Mouse (Mus musculus) MEL (cell line): Measurements from ENCODE around the gene Naa38. TPM values are rescaled to one million over a fixed set of nuclear protein-coding genes. Genes with fewer than 3 reads are reported as not detected.

Source experiments
- DNase-seq: peaks from one replicate; pipeline ENCODE4 v3.0.0; 2011; ENCODE audit warnings: low read depth, low spot score
- H3K27ac ChIP-seq: 2 replicates; pipeline ENCODE4 v1.5.1; 2012; ENCODE audit warnings: low read depth, mild to moderate bottlenecking, control low read depth, low read length, moderate library complexity; ENCODE audit not compliant: control insufficient read depth
- H3K27me3 ChIP-seq, 2 experiments: fragments of 150-350 bp in 1 of 2; sonication (generic) in 1 of 2; 2 replicates each; pipeline ENCODE4 v1.6.1; 2012; ENCODE audit warnings: low read length in 2 of 2, mild to moderate bottlenecking in 2 of 2, improper control_type of control experiment in 1 of 2, moderate library complexity in 1 of 2; ENCODE audit not compliant: insufficient read depth in 2 of 2, control insufficient read depth in 1 of 2
- H3K36me3 ChIP-seq, 2 experiments: 2 replicates each; pipeline ENCODE4 v1.6.1; 2012 to 2014; ENCODE audit warnings: low read length in 2 of 2, improper control_type of control experiment in 1 of 2, inconsistent platforms in 1 of 2, mild to moderate bottlenecking in 1 of 2; ENCODE audit not compliant: insufficient read depth in 2 of 2, control insufficient read depth in 1 of 2
- H3K4me1 ChIP-seq, 2 experiments: fragments of 150-350 bp in 1 of 2; sonication (generic) in 1 of 2; 2 replicates each; pipeline ENCODE4 v1.6.1; 2012; ENCODE audit warnings: low read length in 2 of 2, improper control_type of control experiment in 1 of 2, mild to moderate bottlenecking in 1 of 2; ENCODE audit not compliant: insufficient read depth in 2 of 2, control insufficient read depth in 1 of 2
- H3K4me3 ChIP-seq, 2 experiments: fragments of 150-350 bp in 1 of 2; sonication (generic) in 1 of 2; 2 replicates each; pipeline ENCODE4 v1.5.1; 2012; ENCODE audit warnings: low read depth in 2 of 2, low read length in 2 of 2, mild to moderate bottlenecking in 2 of 2, moderate library complexity in 2 of 2, control low read depth in 1 of 2, improper control_type of control experiment in 1 of 2; ENCODE audit not compliant: control insufficient read depth in 1 of 2, insufficient read depth in 1 of 2
- H3K79me2 ChIP-seq: 2 replicates; pipeline ENCODE4 v1.6.1; 2012; ENCODE audit warnings: mild to moderate bottlenecking, low read length, moderate library complexity; ENCODE audit not compliant: control insufficient read depth, poor library complexity, insufficient read depth
- H3K9ac ChIP-seq: 2 replicates; pipeline ENCODE4 v1.6.1; 2012; ENCODE audit warnings: low read depth, mild to moderate bottlenecking, control low read depth, low read length, moderate library complexity; ENCODE audit not compliant: control insufficient read depth, poor library complexity, severe bottlenecking
- H3K9me3 ChIP-seq: fragments of 150-350 bp; sonication (generic); replicated peaks from 2 replicates; pipeline ENCODE4 v1.6.1; 2012; ENCODE audit warnings: mild to moderate bottlenecking, low read length, improper control_type of control experiment, moderate library complexity; ENCODE audit not compliant: insufficient read depth
- BHLHE40 ChIP-seq: IDR thresholded peaks from 2 replicates; pipeline ENCODE4 v1.6.1; 2012; ENCODE audit warnings: low read depth, mild to moderate bottlenecking, inconsistent platforms, low read length, improper control_type of control experiment, borderline replicate concordance
- CHD1 ChIP-seq: IDR thresholded peaks from 2 replicates; pipeline ENCODE4 v1.6.1; 2012; ENCODE audit warnings: low read depth, mild to moderate bottlenecking, inconsistent platforms, low read length, improper control_type of control experiment
- CTCF ChIP-seq, 3 experiments: IDR thresholded peaks in 2 of 3; conservative IDR thresholded peaks in 1 of 3; 2 replicates each; pipeline ENCODE4 v1.5.1; 2011 to 2012; ENCODE audit warnings: low read length in 3 of 3, low read depth in 2 of 3, mild to moderate bottlenecking in 2 of 3, improper control_type of control experiment in 1 of 3, inconsistent platforms in 1 of 3, mixed read lengths in 1 of 3, moderate library complexity in 1 of 3; ENCODE audit not compliant: control insufficient read depth in 1 of 3, insufficient read depth in 1 of 3, poor library complexity in 1 of 3, severe bottlenecking in 1 of 3
- E2F4 ChIP-seq: IDR thresholded peaks from 2 replicates; pipeline ENCODE4 v1.6.1; 2011; ENCODE audit warnings: low read depth, low read length, improper control_type of control experiment, borderline replicate concordance
- ELF1 ChIP-seq: IDR thresholded peaks from 2 replicates; pipeline ENCODE4 v1.6.1; 2014; ENCODE audit warnings: low read depth, mild to moderate bottlenecking, inconsistent platforms, low read length, improper control_type of control experiment, moderate library complexity
- EP300 ChIP-seq, 2 experiments: IDR thresholded peaks; 2 replicates each; pipeline ENCODE4 v1.6.1; 2011; ENCODE audit warnings: improper control_type of control experiment in 2 of 2, low read length in 2 of 2, low read depth in 1 of 2, mild to moderate bottlenecking in 1 of 2
- GABPA ChIP-seq: IDR thresholded peaks from 2 replicates; pipeline ENCODE4 v1.6.1; 2012; ENCODE audit warnings: low read depth, mild to moderate bottlenecking, inconsistent platforms, low read length, improper control_type of control experiment, moderate library complexity
- GATA1 ChIP-seq: IDR thresholded peaks from 2 replicates; pipeline ENCODE4 v1.6.1; 2011; ENCODE audit warnings: low read depth, low read length, improper control_type of control experiment
- KAT2A ChIP-seq: conservative IDR thresholded peaks from 2 replicates; pipeline ENCODE4 v1.6.1; 2012; ENCODE audit warnings: low read depth, low read length, improper control_type of control experiment, inconsistent platforms
- MAFK ChIP-seq: IDR thresholded peaks from 2 replicates; pipeline ENCODE4 v1.6.1; 2011; ENCODE audit warnings: low read depth, mild to moderate bottlenecking, low read length, improper control_type of control experiment, borderline replicate concordance
- MAX ChIP-seq: IDR thresholded peaks from 2 replicates; pipeline ENCODE4 v1.6.1; 2011; ENCODE audit warnings: low read length, improper control_type of control experiment
- MEF2A ChIP-seq: IDR thresholded peaks from 2 replicates; pipeline ENCODE4 v1.6.1; 2014; ENCODE audit warnings: low read depth, mild to moderate bottlenecking, inconsistent platforms, low read length, improper control_type of control experiment; ENCODE audit not compliant: poor library complexity, insufficient replicate concordance, severe bottlenecking; ENCODE audit errors: extremely low read depth
- MXI1 ChIP-seq: IDR thresholded peaks from 2 replicates; pipeline ENCODE4 v1.6.1; 2011; ENCODE audit warnings: mild to moderate bottlenecking, low read depth, low read length, improper control_type of control experiment
- MYB ChIP-seq: IDR thresholded peaks from 2 replicates; pipeline ENCODE4 v1.6.1; 2011; ENCODE audit warnings: mild to moderate bottlenecking, low read depth, low read length, improper control_type of control experiment
- MYC ChIP-seq: IDR thresholded peaks from 2 replicates; pipeline ENCODE4 v1.6.1; 2011; ENCODE audit warnings: low read depth, mild to moderate bottlenecking, low read length, improper control_type of control experiment, moderate library complexity
- NELFE ChIP-seq: IDR thresholded peaks from 2 replicates; pipeline ENCODE4 v1.6.1; 2011; ENCODE audit warnings: low read depth, low read length, improper control_type of control experiment
- POLR2AphosphoS5 ChIP-seq: IDR thresholded peaks from 2 replicates; pipeline ENCODE4 v1.6.1; 2012; ENCODE audit warnings: low read depth, borderline replicate concordance, mild to moderate bottlenecking, inconsistent platforms, low read length, moderate library complexity, mixed read lengths
- SMC3 ChIP-seq: IDR thresholded peaks from 2 replicates; pipeline ENCODE4 v1.6.1; 2011; ENCODE audit warnings: low read depth, low read length, improper control_type of control experiment
- TBP ChIP-seq: IDR thresholded peaks from 2 replicates; pipeline ENCODE4 v1.8.0; 2011; ENCODE audit warnings: low read depth, low read length, improper control_type of control experiment
- USF2 ChIP-seq, 2 experiments: IDR thresholded peaks; 2 replicates each; pipeline ENCODE4 v1.6.1; 2011 to 2012; ENCODE audit warnings: improper control_type of control experiment in 2 of 2, low read length in 2 of 2, borderline replicate concordance in 1 of 2, inconsistent platforms in 1 of 2, low read depth in 1 of 2, mild to moderate bottlenecking in 1 of 2; ENCODE audit not compliant: insufficient read depth in 1 of 2
- ZKSCAN1 ChIP-seq: IDR thresholded peaks from 2 replicates; pipeline ENCODE4 v1.6.1; 2012; ENCODE audit warnings: low read depth, mild to moderate bottlenecking, inconsistent platforms, low read length, improper control_type of control experiment, moderate library complexity
- polyA plus RNA-seq, 2 experiments: library from polyadenylated mRNA; stranded (reverse) in 1 of 2; unstranded in 1 of 2; fragments of >175 nt in 1 of 2; fragments of >200 nt in 1 of 2; gene quantifications; 2 replicates each; pipeline versions ENCODE4 v1.2.1 to v1.2.4; 2012; ENCODE audit warnings: low replicate concordance in 2 of 2, low read depth in 1 of 2; ENCODE audit not compliant: insufficient read length in 2 of 2, insufficient read depth in 1 of 2, missing spikeins in 1 of 2
- total RNA-seq: library from RNA; depleted of rRNA; stranded (reverse); fragments of 300-350 nt; gene quantifications from 2 replicates; pipeline ENCODE4 v1.2.3, GENCODE M21; 2012

Gene Naa38
- total and polyA plus RNA-seq, 3 experiments = 173 to 190 TPM; not detected in 1

DNA sequence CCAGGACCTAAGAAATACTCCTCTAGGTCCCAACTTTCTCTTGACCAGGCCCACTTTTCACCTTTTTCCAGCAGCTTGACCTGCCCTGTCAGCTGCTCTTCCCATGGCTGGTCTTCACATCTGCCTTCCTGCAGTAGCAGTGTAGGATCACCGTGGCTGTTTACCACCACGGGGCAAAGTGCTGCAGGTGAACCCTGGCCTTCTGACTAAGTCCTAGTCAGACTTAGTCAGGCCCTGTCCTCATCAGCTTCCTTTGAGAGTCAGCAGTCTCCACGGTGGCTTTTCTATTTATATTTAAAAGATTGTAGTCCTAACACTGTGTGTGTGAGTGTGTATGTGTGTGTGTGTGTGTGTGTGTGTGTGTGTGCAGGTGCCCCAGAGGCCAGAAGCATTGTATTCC, 17.5 kb upstream of the Naa38 start:
- Histone ChIP-seq H3K27ac (no peak overlapping the region), H3K27me3 (no peaks in the 10 kb centered on the region), H3K9ac (no peak overlapping the region), H3K79me2 (peaks cover 1% of the 10 kb centered on the region; the same call in 1 of the 2 replicates), H3K36me3 (peaks cover 0 to 7% of the 10 kb centered on the region in 2 experiments; a peak in 2 of 4 replicates), H3K9me3 (no peaks in the 10 kb centered on the region), H3K4me3 (no peak overlapping the region), H3K4me1 (peaks cover 0 to 9% of the 10 kb centered on the region in 2 experiments; a peak in 1 of 4 replicates)
- DNase-seq = no peak
- TF ChIP-seq GATA1 (no peak), MAFK (no peak), E2F4 (no peak), USF2 (IDR thresholded peaks at IDR 0.05; ENCODE audit: borderline replicate concordance in 1 of 2, insufficient read depth in 1 of 2, low read depth in 1 of 2, low read length in 2 of 2) (no peak), ELF1 (no peak), CHD1 (no peak), TBP (no peak), MEF2A (no peak), ZKSCAN1 (no peak), MXI1 (no peak), CTCF (IDR thresholded peaks at IDR 0.05 in 2 of 3, conservative IDR thresholded peaks at IDR 0.05 in 1 of 3; ENCODE audit: control insufficient read depth in 1 of 3, insufficient read depth in 1 of 3, low read depth in 2 of 3, low read length in 3 of 3, poor library complexity in 1 of 3, severe bottlenecking in 1 of 3) (no peak), BHLHE40 (no peak), GABPA (no peak), MYC (no peak), MYB (no peak), POLR2AphosphoS5 (no peak), KAT2A (no peak), SMC3 (no peak), NELFE (no peak)
- TF ChIP-seq, all 39 proteins: peak for 0

DNA sequence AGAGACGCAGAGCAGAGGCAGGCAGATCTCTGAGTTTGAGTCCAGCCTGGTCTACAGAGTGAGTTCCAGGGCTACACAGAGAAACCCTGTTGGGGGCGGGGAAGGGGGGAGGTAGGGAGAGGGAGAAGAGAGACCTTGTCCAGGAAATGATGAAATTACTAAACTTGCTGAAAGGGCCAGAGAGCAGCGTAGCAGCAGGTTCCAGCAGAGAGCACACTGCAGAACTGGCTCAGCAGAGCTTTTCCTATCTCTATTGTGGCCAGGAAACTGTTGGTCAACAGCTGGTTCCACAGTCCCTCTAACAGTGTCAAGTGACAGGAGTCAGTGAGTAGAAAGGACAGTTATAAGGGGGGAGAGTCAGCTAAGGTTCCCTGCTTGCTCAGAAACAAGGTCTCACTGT, 15.7 kb upstream of the Naa38 start:
- H3K27me3 ChIP-seq = no peaks in the 10 kb centered on the region
- no peak for DNase-seq
- no peak for TF ChIP-seq SMC3
- no peak for TF ChIP-seq POLR2AphosphoS5
- no peak for TF ChIP-seq TBP
- no peak for TF ChIP-seq EP300 (IDR thresholded peaks at IDR 0.05; ENCODE audit: low read depth in 1 of 2, low read length in 2 of 2)
- TF ChIP-seq MAX = no peak
- TF ChIP-seq, all 39 proteins: peak for 0
- H3K9me3 ChIP-seq = no peaks in the 10 kb centered on the region
- 0 out of 4 replicates have a peak, but pooled peaks cover 0 to 1% of the 10 kb centered on the region in 2 experiments for H3K4me1 ChIP-seq
- peaks cover under 1% of the 10 kb centered on the region; the same call in 1 of the 2 replicates for H3K79me2 ChIP-seq
- H3K27ac ChIP-seq = no peak overlapping the region
- no peak overlapping the region for H3K4me3 ChIP-seq
- H3K36me3 ChIP-seq = no peaks in the 10 kb centered on the region; a peak in 1 of 4 replicates
- no peak overlapping the region for H3K9ac ChIP-seq
